Mouse (Mus musculus) brain, adult 2 months (tissue): ENCODE measurements around the gene Kri1.
"Not testable (repeated sequence)": the region's sequence is repeated elsewhere in the genome, so short reads cannot be mapped to it uniquely, and the experiment has no call there.

ENCODE experiments used
- DNase-seq: peaks from one replicate; pipeline ENCODE4 v3.0.0; 2011; ENCODE audit warnings: low read depth, low spot score

Kri1 gene

GRCm38 (mm10) chr9:21315421-21315820 lies 27.7 kb upstream of the Kri1 start:
- DNase-seq = no peak

DNA sequence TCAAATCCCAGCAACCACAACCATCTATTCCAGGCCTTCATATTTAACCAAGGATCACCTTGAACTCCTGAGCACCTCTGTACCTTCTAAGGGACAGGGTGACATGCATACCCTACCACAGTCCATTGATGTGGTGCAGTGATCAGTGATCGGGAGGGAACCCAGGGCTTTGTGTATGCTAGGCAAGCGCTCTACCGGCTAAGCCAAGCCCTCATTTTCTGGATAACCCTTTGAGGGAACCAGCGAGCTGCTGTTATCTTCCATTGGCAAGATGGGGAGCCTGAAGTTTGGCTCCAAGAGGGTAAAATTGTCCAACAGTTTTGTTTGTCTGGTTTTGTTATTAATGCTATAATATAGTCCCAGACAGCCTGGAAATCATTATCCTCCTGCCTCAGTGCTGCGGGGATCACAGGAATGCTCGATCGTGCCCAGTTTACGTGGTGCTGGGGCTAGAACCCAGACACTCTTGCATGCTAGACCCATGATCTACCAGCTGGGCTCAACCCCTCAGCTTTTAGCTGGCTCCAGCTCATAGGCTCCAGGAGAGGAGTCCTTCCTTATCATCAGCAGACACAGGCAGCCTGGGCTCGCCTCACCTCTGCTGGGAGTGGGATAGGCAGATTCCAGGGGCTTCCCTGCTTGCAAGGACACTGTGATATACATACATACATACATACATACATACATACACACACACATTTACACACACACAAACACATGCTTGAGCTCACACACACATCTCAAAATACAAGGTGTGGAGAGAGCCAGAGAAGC lies 26.8 kb upstream of the Kri1 start:
- DNase-seq = no peak

- DNase-seq = peak; percentile 92
Measured at GRCm38 (mm10) chr9:21313394-21313793, 25.6 kb upstream of the Kri1 start.

GRCm38 (mm10) chr9:21312134-21312533 lies 24.4 kb upstream of the Kri1 start, which contains the start of gene Ap1m2:
TSS of gene Ap1m2 (minus strand) at chr9:21312337.
- no peak for DNase-seq

GRCm38 (mm10) chr9:21311695-21312094 lies 23.9 kb upstream of the Kri1 start:
- DNase-seq = no peak

- peak; percentile 44 for DNase-seq
Measured at GRCm38 (mm10) chr9:21309150-21309741, 21.5 kb upstream of the Kri1 start.

- no peak for DNase-seq
Measured at GRCm38 (mm10) chr9:21305065-21305464, 17.3 kb upstream of the Kri1 start.

DNA sequence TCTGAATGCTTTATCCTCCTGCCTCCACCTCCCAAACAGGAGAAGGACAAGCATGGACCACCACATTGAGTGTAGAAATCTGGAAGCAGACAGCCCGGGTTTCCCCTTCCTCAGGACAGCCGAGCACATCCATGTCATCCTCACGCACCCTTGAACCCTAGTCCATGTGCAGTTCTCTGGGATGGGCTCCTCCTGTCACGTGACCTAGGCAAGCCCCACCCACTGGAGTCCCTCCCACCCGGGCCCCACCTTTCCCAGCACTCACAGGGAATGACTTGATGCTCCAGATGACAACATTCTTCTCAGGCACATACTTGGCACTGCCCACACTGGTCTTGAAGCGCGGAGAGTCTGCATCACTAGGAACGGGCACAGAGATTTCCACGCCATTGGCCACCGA lies 11.2 kb upstream of the Kri1 start:
- DNase-seq = no peak

GRCm38 (mm10) chr9:21292271-21292670 lies 4.5 kb upstream of the Kri1 start:
- DNase-seq = no peak

- not testable (repeated sequence) for DNase-seq
Measured at GRCm38 (mm10) chr9:21291868-21292267, 4.1 kb upstream of the Kri1 start.

DNA sequence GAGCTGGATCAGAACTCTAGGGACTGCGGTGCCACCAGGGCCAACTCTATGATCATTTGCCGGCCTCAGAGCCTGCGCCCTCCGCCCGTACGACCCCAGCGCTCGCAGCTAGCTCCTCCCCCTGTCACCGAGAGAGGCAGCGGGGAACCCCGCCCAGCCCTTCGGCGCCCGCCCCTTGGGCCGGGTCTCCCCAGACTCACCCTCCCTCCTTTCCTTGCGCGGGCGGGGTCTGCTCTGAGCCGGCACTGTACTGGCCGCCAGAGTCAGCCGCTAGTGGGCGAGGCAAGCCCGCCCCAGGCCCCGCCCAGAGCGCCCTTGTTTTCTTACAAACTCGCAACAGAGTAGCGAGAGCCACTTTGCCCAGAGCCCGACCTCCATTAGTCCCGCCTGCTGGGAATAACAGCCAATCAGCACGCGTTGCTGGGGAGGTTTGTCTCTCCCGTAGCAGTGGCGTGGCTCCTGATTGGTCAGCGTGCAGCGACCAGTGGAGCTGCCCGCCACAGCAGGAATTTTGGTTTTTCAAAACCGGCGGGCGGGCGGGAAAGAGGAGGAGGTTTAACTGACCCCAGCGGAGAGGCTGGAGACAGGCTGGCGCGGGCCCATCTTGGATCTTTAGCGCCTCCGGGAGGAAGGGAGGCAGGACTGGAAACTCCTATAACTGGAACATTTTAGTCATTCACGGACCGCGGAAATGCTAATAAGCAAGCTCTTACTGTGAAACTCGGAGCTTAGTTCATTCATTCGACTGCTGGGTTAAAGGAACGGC lies 3.4 kb upstream of the Kri1 start, which contains the start of gene Cdkn2d:
Cdkn2d (minus strand) TSS at position 386 of the 766 bp plus-strand sequence.
- peak; percentile 100 for DNase-seq

GRCm38 (mm10) chr9:21290589-21290988 lies 2.8 kb upstream of the Kri1 start:
- peak; percentile 70 for DNase-seq

DNA sequence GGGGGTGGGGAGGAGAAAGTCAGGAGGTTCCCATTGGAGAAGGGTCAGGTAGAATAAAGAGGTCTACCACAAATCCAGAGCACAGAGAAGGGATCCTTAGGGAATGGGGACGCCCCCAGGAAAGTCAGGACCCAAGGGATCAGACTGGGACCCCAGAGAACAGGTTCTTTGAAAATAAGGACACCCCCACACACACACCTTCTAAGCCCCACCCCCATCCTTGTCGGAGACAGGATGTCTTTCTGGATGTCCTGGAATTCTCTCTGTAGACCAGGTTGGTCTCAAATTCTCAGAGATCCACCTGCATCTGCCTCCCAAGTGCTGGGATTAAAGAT lies 1.5 kb upstream of the Kri1 start:
- DNase-seq = no peak

- no peak for DNase-seq
Measured at GRCm38 (mm10) chr9:21288404-21289336, 901 bp upstream of the Kri1 start.

GRCm38 (mm10) chr9:21286753-21287152 lies 1.0 kb downstream of the Kri1 start:
- no peak for DNase-seq

GRCm38 (mm10) chr9:21283994-21284393 lies 3.8 kb downstream of the Kri1 start:
- DNase-seq = no peak

DNA sequence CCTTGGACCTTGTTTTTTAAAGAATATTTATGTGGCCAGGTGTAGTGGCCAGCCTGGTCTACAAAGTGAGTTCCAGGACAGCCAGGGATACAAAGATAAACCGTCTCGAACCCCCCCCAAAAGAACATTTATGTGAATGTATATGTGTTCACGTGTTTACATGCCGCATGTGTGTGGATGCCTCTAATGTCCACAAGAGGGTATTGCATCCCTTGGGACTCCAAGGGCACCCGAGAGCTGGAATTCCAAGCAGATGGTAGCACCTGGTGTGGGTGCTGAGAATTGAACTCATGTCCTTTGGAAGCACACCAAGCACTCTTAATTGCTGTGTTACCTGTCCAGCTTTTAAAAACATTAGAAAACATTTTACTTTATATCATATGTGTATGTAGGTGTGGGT lies 4.2 kb downstream of the Kri1 start:
- DNase-seq = no peak

DNA sequence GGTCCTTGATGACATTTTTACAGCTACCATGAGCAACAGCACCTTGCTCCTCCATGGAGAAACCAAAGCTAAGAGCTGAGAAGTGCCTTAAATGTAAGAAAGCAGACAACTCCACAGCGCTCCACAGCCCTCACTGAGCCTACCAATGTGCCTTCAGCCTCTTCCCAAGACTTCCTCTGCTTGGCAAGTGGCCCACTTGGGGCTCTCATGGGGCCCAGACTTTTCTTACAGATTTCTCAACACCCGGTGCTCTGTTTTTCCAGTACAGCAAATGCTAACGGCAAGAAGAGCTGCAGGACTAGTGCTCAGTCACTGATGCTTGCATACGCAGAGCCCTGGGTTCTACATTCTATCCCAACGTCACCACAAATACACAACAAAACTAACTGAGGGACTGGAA lies 10.0 kb downstream of the Kri1 start:
- no peak for DNase-seq

DNA sequence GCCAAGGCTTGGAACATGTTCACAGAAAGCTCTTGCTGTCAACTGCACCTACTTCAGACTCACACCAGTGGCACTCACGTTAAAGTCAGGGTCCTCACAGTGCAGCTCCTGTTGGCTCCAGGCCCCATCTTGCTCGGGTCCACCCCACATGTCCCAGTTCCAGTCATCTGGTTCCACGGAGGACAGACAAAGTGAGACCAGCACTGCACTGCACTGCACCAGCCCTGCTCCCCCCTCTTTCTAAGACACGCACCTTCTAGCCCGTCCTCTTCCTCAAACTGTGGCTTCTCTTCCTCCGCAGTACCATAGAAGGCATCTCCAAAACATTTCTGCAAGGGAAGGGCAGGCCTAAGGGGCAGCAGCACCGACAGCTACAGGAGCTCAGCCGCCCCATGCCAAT lies 11.5 kb downstream of the Kri1 start:
- DNase-seq = no peak

DNA sequence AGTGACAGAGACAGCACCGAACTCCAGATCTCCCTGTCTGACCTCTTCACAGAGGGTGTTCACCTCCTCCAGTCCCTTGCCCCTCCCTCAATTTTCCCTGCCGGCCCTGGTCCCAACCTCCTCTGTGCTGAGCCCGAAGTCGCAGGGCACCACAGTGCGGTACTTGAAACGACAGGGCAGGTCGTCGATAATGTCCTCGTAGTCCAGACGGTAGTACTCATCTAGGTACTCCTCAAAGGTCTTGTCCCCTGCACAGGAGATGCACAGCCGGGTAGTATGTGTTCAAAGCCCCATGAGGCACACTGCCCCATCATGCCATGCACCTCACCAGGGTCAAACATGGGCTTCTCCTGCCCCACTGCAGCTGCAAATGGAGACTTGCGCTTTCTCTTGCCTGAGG lies 12.0 kb downstream of the Kri1 start:
- no peak for DNase-seq

GRCm38 (mm10) chr9:21275013-21275710 lies 12.6 kb downstream of the Kri1 start:
- DNase-seq = no peak
